Mouse (Mus musculus) myocyte (in vitro differentiated cells): Measurements from ENCODE around the gene Map3k1. TPM values are rescaled to one million over a fixed set of nuclear protein-coding genes. Genes with fewer than 3 reads are reported as not detected.

Experiments used
- H3K27me3 ChIP-seq: one replicate; pipeline ENCODE4 v1.6.1; 2011; ENCODE audit not compliant: control insufficient read depth, insufficient read depth, insufficient read length
- H3K36me3 ChIP-seq: one replicate; pipeline ENCODE4 v1.6.1; 2011; ENCODE audit not compliant: control insufficient read depth, insufficient read depth
- H3K4me2 ChIP-seq: one replicate; pipeline ENCODE4 v1.6.1; 2011; ENCODE audit warnings: low read depth, control low read depth
- H3K4me3 ChIP-seq: one replicate; pipeline ENCODE4 v1.5.1; 2011; ENCODE audit warnings: mild to moderate bottlenecking, control low read depth, moderate library complexity
- H3K79me2 ChIP-seq: one replicate; pipeline ENCODE4 v1.6.1; 2011; ENCODE audit not compliant: control insufficient read depth, insufficient read depth
- H3ac ChIP-seq: one replicate; pipeline ENCODE4 v1.6.1; 2011; ENCODE audit not compliant: control insufficient read depth, insufficient read length
- CEBPB ChIP-seq: IDR thresholded peaks from 2 replicates; pipeline ENCODE4 v1.6.1; 2011; ENCODE audit warnings: mild to moderate bottlenecking, moderate library complexity; ENCODE audit not compliant: poor library complexity, insufficient read depth, severe bottlenecking
- E2F4 ChIP-seq: IDR thresholded peaks from one replicate; pipeline ENCODE4 v1.6.1; 2011; ENCODE audit warnings: mild to moderate bottlenecking, control low read depth, moderate library complexity; ENCODE audit not compliant: insufficient read depth
- MAX ChIP-seq: IDR thresholded peaks from one replicate; pipeline ENCODE4 v1.6.1; 2011; ENCODE audit warnings: low read depth, mild to moderate bottlenecking, control low read depth
- MYOD1 ChIP-seq, 3 experiments: IDR thresholded peaks; one replicate each; pipeline ENCODE4 v1.6.1; 2011; ENCODE audit warnings: control low read depth in 2 of 3, low read depth in 2 of 3, mild to moderate bottlenecking in 2 of 3, moderate library complexity in 1 of 3; ENCODE audit not compliant: insufficient read length in 2 of 3, control insufficient read depth in 1 of 3
- MYOG ChIP-seq, 3 experiments: IDR thresholded peaks; one replicate each; pipeline ENCODE4 v1.6.1; 2011; ENCODE audit warnings: control low read depth in 2 of 3, low read depth in 2 of 3, mild to moderate bottlenecking in 2 of 3; ENCODE audit not compliant: insufficient read length in 2 of 3, control insufficient read depth in 1 of 3, insufficient read depth in 1 of 3
- POLR2A ChIP-seq: IDR thresholded peaks from one replicate; pipeline ENCODE4 v1.6.1; 2011; ENCODE audit warnings: low read depth, mild to moderate bottlenecking, control low read depth, moderate library complexity; ENCODE audit not compliant: insufficient read length
- POLR2AphosphoS2 ChIP-seq: IDR thresholded peaks from one replicate; pipeline ENCODE4 v1.6.1; 2011; ENCODE audit warnings: low read depth, control low read depth; ENCODE audit not compliant: insufficient read length
- REST ChIP-seq: IDR thresholded peaks from one replicate; pipeline ENCODE4 v1.6.1; 2011; ENCODE audit warnings: mild to moderate bottlenecking, control low read depth, moderate library complexity; ENCODE audit not compliant: insufficient read depth, insufficient read length
- SRF ChIP-seq: IDR thresholded peaks from one replicate; pipeline ENCODE4 v1.6.1; 2011; ENCODE audit warnings: low read depth; ENCODE audit not compliant: control insufficient read depth, insufficient read length
- TCF12 ChIP-seq: IDR thresholded peaks from one replicate; pipeline ENCODE4 v1.6.1; 2011; ENCODE audit warnings: mild to moderate bottlenecking, control low read depth; ENCODE audit not compliant: poor library complexity, insufficient read depth, severe bottlenecking
- TCF3 ChIP-seq: IDR thresholded peaks from one replicate; pipeline ENCODE4 v1.6.1; 2011; ENCODE audit warnings: low read depth, control low read depth; ENCODE audit not compliant: insufficient read length
- USF1 ChIP-seq: IDR thresholded peaks from one replicate; pipeline ENCODE4 v1.6.1; 2011; ENCODE audit warnings: low read depth, mild to moderate bottlenecking, control low read depth, moderate library complexity
- polyA plus RNA-seq: library from polyadenylated mRNA; unstranded; fragments of >200 nt; fragmentation: generic; extraction: Trizol; gene quantifications from one replicate; pipeline ENCODE4 v1.2.1, GENCODE M21; 2012; ENCODE audit warnings: missing spikeins

The Map3k1 gene
- 1.0 TPM for polyA plus RNA-seq

GRCm38 (mm10) chr13:111808637-111809465 lies at the start of gene Map3k1:
Gene Map3k1, minus strand, starts transcription at chr13:111808993.
- H3K79me2 ChIP-seq, result peaks cover 34% of the 10 kb centered on the region
- H3K4me2 ChIP-seq, result peak within 1 kb of the TSS; percentile 88
- H3K27me3 ChIP-seq, result no peaks in the 10 kb centered on the region
- peak within 1 kb of the TSS; percentile 85 for H3ac ChIP-seq
- TF ChIP-seq REST (no peak), POLR2A (peak; percentile 54), E2F4 (no peak), MYOG (IDR thresholded peaks at IDR 0.05; ENCODE audit: control insufficient read depth in 1 of 3, insufficient read depth in 1 of 3, insufficient read length in 2 of 3, low read depth in 2 of 3) (peak in 2 of 3 experiments; percentile 69 to 77), MAX (no peak), TCF12 (no peak), TCF3 (peak; percentile 11), SRF (no peak), USF1 (no peak), POLR2AphosphoS2 (no peak), MYOD1 (IDR thresholded peaks at IDR 0.05; ENCODE audit: control insufficient read depth in 1 of 3, insufficient read length in 2 of 3, low read depth in 2 of 3) (peak in 2 of 3 experiments; percentile 57 to 82), CEBPB (no peak)
- peak within 1 kb of the TSS; percentile 37 for H3K4me3 ChIP-seq
- H3K36me3 ChIP-seq, result no peaks in the 10 kb centered on the region

GRCm38 (mm10) chr13:111856786-111857455 lies 48.1 kb upstream of the Map3k1 start:
- no peaks in the 10 kb centered on the region for H3K79me2 ChIP-seq
- no peak overlapping the region for H3K4me2 ChIP-seq
- no peaks in the 10 kb centered on the region for H3K27me3 ChIP-seq
- no peak overlapping the region for H3K4me3 ChIP-seq
- no peaks in the 10 kb centered on the region for H3K36me3 ChIP-seq
- H3ac ChIP-seq, result no peak overlapping the region
- TF ChIP-seq TCF12 (no peak), REST (no peak), MYOG (IDR thresholded peaks at IDR 0.05; ENCODE audit: control insufficient read depth in 1 of 3, insufficient read depth in 1 of 3, insufficient read length in 2 of 3, low read depth in 2 of 3) (no peak), POLR2AphosphoS2 (no peak), MYOD1 (IDR thresholded peaks at IDR 0.05; ENCODE audit: control insufficient read depth in 1 of 3, insufficient read length in 2 of 3, low read depth in 2 of 3) (no peak), E2F4 (no peak), CEBPB (no peak), MAX (no peak), TCF3 (no peak), SRF (no peak), POLR2A (no peak), USF1 (no peak)

- TF ChIP-seq E2F4 (no peak), USF1 (no peak), TCF3 (no peak), CEBPB (no peak), POLR2AphosphoS2 (no peak), TCF12 (no peak), REST (no peak), POLR2A (no peak), MAX (no peak), MYOD1 (IDR thresholded peaks at IDR 0.05; ENCODE audit: control insufficient read depth in 1 of 3, insufficient read length in 2 of 3, low read depth in 2 of 3) (no peak), MYOG (IDR thresholded peaks at IDR 0.05; ENCODE audit: control insufficient read depth in 1 of 3, insufficient read depth in 1 of 3, insufficient read length in 2 of 3, low read depth in 2 of 3) (no peak), SRF (no peak)
- Histone ChIP-seq H3K4me2 (no peak overlapping the region), H3K27me3 (no peaks in the 10 kb centered on the region), H3K79me2 (no peaks in the 10 kb centered on the region), H3K4me3 (no peak overlapping the region), H3ac (no peak overlapping the region), H3K36me3 (no peaks in the 10 kb centered on the region)
Measured at GRCm38 (mm10) chr13:111856232-111856631, 47.4 kb upstream of the Map3k1 start.

GRCm38 (mm10) chr13:111852451-111853224 lies 43.8 kb upstream of the Map3k1 start:
- TF ChIP-seq TCF3 (no peak), USF1 (no peak), E2F4 (no peak), MAX (no peak), TCF12 (no peak)
- Histone ChIP-seq H3ac (no peak overlapping the region), H3K4me3 (no peak overlapping the region), H3K36me3 (no peaks in the 10 kb centered on the region), H3K27me3 (no peaks in the 10 kb centered on the region), H3K79me2 (no peaks in the 10 kb centered on the region), H3K4me2 (no peak overlapping the region)
